Mouse (Mus musculus) ovary, adult 18-20 months (tissue): ENCODE measurements around the gene Zfand2b.

ENCODE experiments used
- DNase-seq: peaks from one replicate; pipeline ENCODE4 v3.0.0; 2022; ENCODE audit warnings: low spot score, mixed read lengths

Zfand2b gene

DNA sequence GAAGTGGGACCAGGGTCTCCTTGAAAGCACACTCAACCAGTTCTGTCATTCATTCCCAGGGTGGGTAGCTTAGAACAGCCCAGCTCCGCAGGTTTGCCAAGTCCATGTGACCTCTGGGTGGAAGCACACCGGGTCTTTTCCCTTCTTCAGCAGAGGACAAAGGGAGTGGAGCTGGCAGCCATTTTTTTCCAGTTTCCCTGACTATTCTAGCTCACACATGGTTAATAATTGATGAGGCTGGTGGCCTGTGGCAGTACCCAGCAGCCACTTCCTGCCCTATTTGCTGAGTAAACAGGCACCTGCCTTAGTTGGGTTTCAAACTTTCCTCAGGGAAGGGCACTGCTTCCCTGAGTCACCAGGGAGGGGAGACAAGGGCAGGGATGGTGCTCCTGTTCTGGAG is 46.0 kb downstream of the Zfand2b start:
- DNase-seq, result no peak

DNA sequence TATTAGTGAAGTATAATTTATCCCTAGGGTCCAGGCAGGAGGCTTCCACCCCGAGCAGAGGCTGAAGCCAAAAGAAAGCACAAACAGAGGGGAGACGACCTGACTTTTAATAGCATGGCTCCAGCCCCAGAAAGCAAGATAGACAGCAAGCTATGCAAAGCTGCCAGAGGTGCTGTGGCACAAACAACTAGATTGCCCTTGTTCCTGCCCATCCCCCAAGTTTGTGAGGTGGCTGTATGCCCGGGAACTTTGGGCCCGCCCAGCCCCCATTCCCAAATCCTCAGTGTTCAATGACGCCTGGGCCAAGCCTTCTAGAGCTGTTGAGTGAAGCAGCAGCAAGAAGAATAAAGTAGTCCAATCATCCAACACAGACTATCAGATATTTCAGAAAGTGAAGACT is 46.4 kb downstream of the Zfand2b start:
- DNase-seq, result no peak

DNA sequence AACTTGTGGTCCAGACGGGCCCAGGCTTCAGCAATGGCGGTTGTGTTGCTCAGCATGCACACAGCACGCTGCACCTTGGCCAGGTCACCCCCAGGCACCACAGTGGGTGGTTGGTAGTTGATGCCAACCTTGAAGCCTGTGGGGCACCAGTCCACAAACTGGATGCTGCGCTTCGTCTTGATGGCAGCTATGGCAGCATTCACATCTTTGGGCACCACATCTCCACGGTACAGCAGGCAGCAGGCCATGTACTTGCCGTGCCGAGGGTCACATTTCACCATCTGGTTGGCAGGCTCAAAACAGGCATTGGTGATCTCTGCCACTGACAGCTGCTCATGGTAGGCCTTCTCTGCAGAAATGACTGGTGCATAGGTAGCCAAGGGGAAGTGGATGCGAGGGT is 47.3 kb downstream of the Zfand2b start:
- no peak for DNase-seq

DNA sequence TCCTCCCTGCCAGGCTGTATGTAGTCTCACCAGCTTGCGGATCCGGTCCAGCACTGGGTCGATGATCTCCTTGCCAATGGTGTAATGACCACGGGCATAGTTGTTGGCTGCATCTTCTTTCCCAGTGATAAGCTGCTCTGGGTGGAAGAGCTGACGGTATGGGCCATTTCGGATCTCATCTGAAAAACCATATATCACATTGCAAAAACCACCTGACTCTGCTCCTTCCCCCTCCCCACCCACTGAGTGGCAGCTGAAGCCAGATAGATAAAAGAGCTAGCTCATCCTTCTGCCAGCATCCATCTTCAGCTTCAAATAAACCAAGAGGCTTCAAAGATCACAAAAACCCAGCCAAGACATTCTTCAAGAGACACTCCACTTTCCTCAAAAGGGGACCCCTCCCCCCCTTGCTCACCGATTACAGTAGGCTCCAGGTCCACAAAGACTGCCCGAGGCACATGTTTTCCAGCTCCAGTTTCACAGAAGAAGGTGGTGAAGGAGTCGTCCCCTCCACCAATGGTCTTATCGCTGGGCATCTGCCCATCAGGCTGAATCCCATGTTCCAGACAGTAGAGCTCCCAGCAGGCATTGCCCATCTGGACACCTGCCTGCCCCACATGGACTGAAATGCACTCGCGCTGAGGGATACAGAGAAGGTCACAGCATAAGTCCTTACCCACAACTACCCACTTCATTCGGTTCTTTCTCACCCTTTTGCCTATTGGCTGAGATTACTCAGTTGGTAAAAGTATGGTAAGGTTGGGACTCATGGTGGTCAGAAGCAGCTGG is 48.5 kb downstream of the Zfand2b start:
- DNase-seq, result no peak

DNA sequence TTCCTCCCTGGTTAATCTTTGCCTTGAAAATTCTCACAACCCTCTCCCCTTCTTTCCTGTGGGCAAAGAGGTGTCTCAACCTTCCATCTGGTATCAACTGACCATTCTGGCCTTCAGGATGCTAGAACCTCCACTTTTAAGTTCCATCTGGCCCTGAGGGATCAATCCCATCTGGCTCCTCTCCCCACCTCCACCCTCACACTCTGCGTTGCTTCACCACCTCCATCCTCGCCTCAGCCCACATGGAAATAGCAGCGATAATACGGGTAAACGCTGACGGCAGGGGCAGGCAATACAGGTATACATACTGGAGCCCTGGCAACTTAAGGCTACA is 49.4 kb downstream of the Zfand2b start:
- DNase-seq, result no peak

DNA sequence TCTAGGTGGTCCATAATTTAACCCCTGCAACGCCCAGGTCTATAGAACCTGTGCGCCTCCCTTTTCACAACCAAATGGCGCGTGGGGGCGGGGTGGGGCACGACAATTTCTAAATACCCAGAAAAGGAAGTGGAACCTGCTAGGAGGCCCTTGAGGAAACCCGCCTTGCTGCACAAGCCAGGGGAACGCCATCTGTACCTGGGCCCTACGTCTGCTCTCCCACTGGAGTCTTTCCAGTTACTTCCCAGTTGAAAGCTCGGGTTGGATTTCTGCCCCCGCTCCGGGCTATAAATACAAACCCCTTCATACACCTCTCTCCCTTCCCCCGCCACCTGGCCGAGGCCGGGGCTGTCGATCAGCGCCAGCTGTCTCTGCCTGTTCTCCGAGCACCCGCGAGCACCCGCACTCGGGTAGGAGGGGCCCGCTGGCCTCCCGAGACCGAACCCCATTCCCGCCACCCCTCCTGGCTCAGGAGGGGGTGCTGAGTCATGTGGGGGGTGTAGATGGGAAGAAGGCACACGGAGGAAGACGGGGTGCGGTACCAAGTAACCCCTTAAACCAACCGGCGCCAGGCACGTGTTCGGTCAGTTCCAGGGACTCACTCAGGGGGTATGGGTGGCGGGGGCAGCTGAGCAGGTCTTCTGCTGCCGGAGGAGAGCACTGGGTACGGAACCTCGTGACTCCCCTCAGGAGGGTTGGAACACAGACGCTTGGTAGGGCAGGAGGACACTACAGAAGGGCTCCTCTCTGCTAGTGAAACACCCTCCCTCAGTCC is 50.0 kb downstream of the Zfand2b start:
- no peak for DNase-seq

DNA sequence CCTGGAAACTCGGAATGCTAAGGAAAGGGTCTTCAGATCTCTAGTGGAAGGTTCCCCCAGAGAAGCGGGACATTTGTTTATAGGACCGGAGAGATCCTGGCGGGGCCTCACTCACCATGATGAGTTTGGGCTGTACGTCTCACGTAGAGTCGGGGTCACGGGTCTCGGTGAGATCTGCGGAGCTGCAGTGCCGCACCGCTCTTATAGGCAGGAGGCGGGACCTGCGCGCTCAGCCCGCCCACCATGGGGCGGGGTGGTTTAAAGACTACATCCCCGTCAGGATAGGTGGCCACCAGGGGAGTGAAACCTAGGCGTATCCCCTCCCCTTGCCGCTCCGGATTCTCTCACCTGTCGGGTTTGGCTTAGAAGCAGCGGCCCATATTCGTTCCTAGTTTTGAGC is 50.6 kb downstream of the Zfand2b start:
- peak; percentile 74 for DNase-seq

DNA sequence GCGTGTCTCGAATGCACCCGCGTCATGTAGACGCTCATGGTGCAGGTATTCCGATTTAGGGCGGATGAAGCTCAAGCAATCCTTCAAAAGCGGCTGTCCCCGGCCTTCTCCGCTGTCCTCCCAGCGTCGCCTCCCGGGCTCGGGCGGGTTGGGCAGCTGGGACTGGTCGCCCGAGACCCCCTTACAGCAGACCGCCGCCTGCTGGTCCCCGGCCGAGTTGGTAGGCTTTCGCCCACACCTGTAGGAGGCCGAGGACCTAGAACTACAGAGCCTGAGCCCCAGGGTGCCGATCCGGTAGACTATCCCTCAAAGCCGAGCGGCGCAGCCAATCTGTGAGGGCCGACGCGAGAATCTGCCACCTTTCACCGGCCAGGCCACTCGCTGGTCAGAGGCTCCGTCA is 51.1 kb downstream of the Zfand2b start, which contains the start of gene Tuba4a:
Tuba4a (minus strand) TSS at position 335 of the 400 bp plus-strand sequence.
- no peak for DNase-seq
